Mouse (Mus musculus): ENCODE results near the gene Astn1.

Astn1 gene

GRCm38 (mm10) chr1:158740161-158740766, 378.2 kb downstream of the Astn1 start:
- DNase-seq (ENCODE audit: low read depth) = no peak

- DNase-seq (ENCODE audit: low read depth) = no peak
These were observed 378.9 kb downstream of the Astn1 start for GRCm38 (mm10) chr1:158740949-158741348.
